Mouse (Mus musculus): ENCODE measurements at regions not wholly inside any gene's neighbourhood (a gene's known extent, or its start where the extent isn't known, plus 50 kb on each side); places are given as distances from the start of the nearest gene placed in this dataset.
A peak's percentile ranks its signal among the peaks of the same experiment; 100 is the strongest.

GRCm38 (mm10) chr7:61308268-61308667 lies 1038.1 kb upstream of the Ndn start:
- no peak overlapping the region for H3K4me3 ChIP-seq (ENCODE audit: low read length)
- no peak for ATAC-seq
- H3K9ac ChIP-seq (ENCODE audit: low read depth, low read length), result no peak overlapping the region
- H3K27me3 ChIP-seq (replicated peaks; ENCODE audit: control insufficient read depth, insufficient read depth, low read length), result no peaks in the 10 kb centered on the region
- H3K9me3 ChIP-seq (ENCODE audit: control insufficient read depth, low read length), result no peaks in the 10 kb centered on the region
- H3K36me3 ChIP-seq (ENCODE audit: control insufficient read depth, insufficient read depth, low read length), result no peaks in the 10 kb centered on the region
- no peaks in the 10 kb centered on the region for H3K4me1 ChIP-seq (ENCODE audit: control insufficient read depth, insufficient read depth, low read depth, low read length)
- H3K4me2 ChIP-seq (ENCODE audit: low read length), result peak overlapping the region; percentile 23; the same call in 1 of the 2 replicates
- WGBS, result 67% methylated on average over 4 of the region's 4 CpGs
- no peak overlapping the region for H3K27ac ChIP-seq (ENCODE audit: low read depth, low read length)

DNA sequence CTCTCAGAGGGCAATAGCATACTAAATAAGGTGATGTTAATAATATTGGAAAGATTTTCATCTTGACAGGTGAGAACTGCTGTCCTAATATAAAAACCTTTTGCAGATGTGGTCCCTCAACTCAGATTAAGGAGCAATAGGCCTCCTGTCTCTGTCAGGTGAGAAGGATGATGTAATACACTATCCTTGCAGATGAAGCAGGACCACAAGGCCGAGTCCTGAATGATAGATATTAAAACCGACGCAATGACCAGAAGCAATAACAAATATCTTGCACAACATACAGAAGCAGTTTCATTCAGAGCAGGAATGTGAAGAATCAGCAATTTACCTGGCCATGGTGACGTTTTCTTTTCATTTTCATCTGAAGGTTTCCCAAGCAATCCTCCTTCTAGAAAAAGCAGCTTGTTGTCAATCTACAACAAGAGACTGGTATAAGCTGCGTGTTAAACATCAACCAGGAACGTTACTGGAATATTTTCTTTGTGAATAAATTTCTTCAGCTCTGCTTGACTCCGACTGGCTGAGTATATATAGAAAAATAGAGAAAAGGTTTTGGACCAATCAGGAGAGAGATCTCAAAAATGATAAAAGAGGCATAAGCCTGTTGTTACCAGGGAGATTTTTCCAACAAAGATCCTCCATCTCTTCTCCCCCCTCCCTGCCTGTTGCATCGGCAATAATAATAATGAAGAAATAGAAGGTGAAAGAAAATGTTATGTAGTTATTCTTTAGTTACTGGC lies 1035.0 kb upstream of the Ndn start:
- no peaks in the 10 kb centered on the region for H3K27me3 ChIP-seq (replicated peaks; ENCODE audit: control insufficient read depth, insufficient read depth, low read length)
- no peaks in the 10 kb centered on the region for H3K4me1 ChIP-seq (ENCODE audit: control insufficient read depth, insufficient read depth, low read depth, low read length)
- ATAC-seq, result peak; percentile 54; the same call in 1 of the 2 replicates
- WGBS, result 68% methylated on average over 8 of the region's 8 CpGs
- no peak overlapping the region for H3K9ac ChIP-seq (ENCODE audit: low read depth, low read length)
- H3K4me2 ChIP-seq (ENCODE audit: low read length), result no peak overlapping the region
- H3K9me3 ChIP-seq (ENCODE audit: control insufficient read depth, low read length), result no peaks in the 10 kb centered on the region
- H3K27ac ChIP-seq (ENCODE audit: low read depth, low read length), result 0 out of 2 replicates have a peak overlapping the region, but pooled peaks have one; percentile 16
- H3K4me3 ChIP-seq (ENCODE audit: low read length), result peak overlapping the region; percentile 20
- H3K36me3 ChIP-seq (ENCODE audit: control insufficient read depth, insufficient read depth, low read length), result no peaks in the 10 kb centered on the region

All from hindbrain, embryonic 16.5 days (tissue).